Mouse (Mus musculus): ENCODE data around the gene Kcnip4.

Kcnip4 gene

GRCm38 (mm10) chr5:49524394-49525241 is at the start of gene Kcnip4:
Gene Kcnip4, minus strand, starts transcription at chr5:49524907.
- no peak for DNase-seq (ENCODE audit: low read depth, low spot score)

- no peak for DNase-seq (ENCODE audit: low read depth, low spot score)
Observed at GRCm38 (mm10) chr5:49571876-49572275, 47.2 kb upstream of the Kcnip4 start.

GRCm38 (mm10) chr5:49563751-49564150 is 39.0 kb upstream of the Kcnip4 start:
- DNase-seq (ENCODE audit: low read depth, low spot score), result no peak

GRCm38 (mm10) chr5:49557436-49557835 is 32.7 kb upstream of the Kcnip4 start:
- DNase-seq (ENCODE audit: low read depth, low spot score), result no peak

- no peak for DNase-seq (ENCODE audit: low read depth, low spot score)
Observed at GRCm38 (mm10) chr5:49547884-49548283, 23.2 kb upstream of the Kcnip4 start.

- DNase-seq (ENCODE audit: low read depth, low spot score), result no peak
Observed at GRCm38 (mm10) chr5:49529362-49529761, 4.7 kb upstream of the Kcnip4 start.

- no peak for DNase-seq (ENCODE audit: low read depth, low spot score)
Observed at GRCm38 (mm10) chr5:49525242-49525612, 520 bp upstream of the Kcnip4 start.

GRCm38 (mm10) chr5:49523997-49524393 is 712 bp downstream of the Kcnip4 start:
- DNase-seq (ENCODE audit: low read depth, low spot score), result no peak

- DNase-seq (ENCODE audit: low read depth, low spot score), result no peak
Observed at GRCm38 (mm10) chr5:49522986-49523385, 1.7 kb downstream of the Kcnip4 start.

GRCm38 (mm10) chr5:49498743-49499142 is 26.0 kb downstream of the Kcnip4 start:
- DNase-seq (ENCODE audit: low read depth, low spot score), result no peak

- DNase-seq (ENCODE audit: low read depth, low spot score), result no peak
Observed at GRCm38 (mm10) chr5:49487270-49487669, 37.4 kb downstream of the Kcnip4 start.

- no peak for DNase-seq (ENCODE audit: low read depth, low spot score)
Observed at GRCm38 (mm10) chr5:49470738-49471137, 54.0 kb downstream of the Kcnip4 start.

GRCm38 (mm10) chr5:49460643-49461276 is 63.9 kb downstream of the Kcnip4 start:
- no peak for DNase-seq (ENCODE audit: low read depth, low spot score)

GRCm38 (mm10) chr5:49453100-49453499 is 71.6 kb downstream of the Kcnip4 start:
- no peak for DNase-seq (ENCODE audit: low read depth, low spot score)

GRCm38 (mm10) chr5:49451295-49451694 is 73.4 kb downstream of the Kcnip4 start:
- DNase-seq (ENCODE audit: low read depth, low spot score), result no peak

- no peak for DNase-seq (ENCODE audit: low read depth, low spot score)
Observed at GRCm38 (mm10) chr5:49450876-49451275, 73.8 kb downstream of the Kcnip4 start.

GRCm38 (mm10) chr5:49437236-49437635 is 87.5 kb downstream of the Kcnip4 start:
- no peak for DNase-seq (ENCODE audit: low read depth, low spot score)

GRCm38 (mm10) chr5:49427689-49428088 is 97.0 kb downstream of the Kcnip4 start:
- no peak for DNase-seq (ENCODE audit: low read depth, low spot score)

GRCm38 (mm10) chr5:49419707-49420106 is 105.0 kb downstream of the Kcnip4 start:
- no peak for DNase-seq (ENCODE audit: low read depth, low spot score)

GRCm38 (mm10) chr5:49408351-49408750 is 116.4 kb downstream of the Kcnip4 start:
- no peak for DNase-seq (ENCODE audit: low read depth, low spot score)

GRCm38 (mm10) chr5:49370543-49371076 is 154.1 kb downstream of the Kcnip4 start:
- DNase-seq (ENCODE audit: low read depth, low spot score), result no peak

- no peak for DNase-seq (ENCODE audit: low read depth, low spot score)
Observed at GRCm38 (mm10) chr5:49368636-49369423, 155.9 kb downstream of the Kcnip4 start.

All from WW6 (cell line).